Mouse (Mus musculus) liver, embryonic 11.5 days (tissue): ENCODE measurements around the gene Cebpa. TPM values are rescaled to one million over a fixed set of nuclear protein-coding genes. Genes with fewer than 3 reads are reported as not detected.

Experiments used
- ATAC-seq: fragments of 200-750 bp; cut with Nextera tagmentation; replicated peaks from 2 replicates; pipeline ENCODE4 v1.8.0; 2017; ENCODE audit warnings: moderate number of reproducible peaks, mild to moderate bottlenecking, moderate TSS enrichment, moderate library complexity; ENCODE audit not compliant: low FRiP score
- DNase-seq: peaks from one replicate; pipeline ENCODE4 v3.0.0-alpha.2; 2017; ENCODE audit warnings: low spot score
- H3K27ac ChIP-seq: fragments of 300-500 bp; sonication (generic); 2 replicates; pipeline ENCODE4 v1.5.1; 2014; ENCODE audit warnings: mild to moderate bottlenecking, low read depth, low read length, control low read depth
- H3K27me3 ChIP-seq: fragments of 300-500 bp; sonication (generic); replicated peaks from 2 replicates; pipeline ENCODE4 v1.6.1; 2014; ENCODE audit warnings: low read length, mixed read lengths; ENCODE audit not compliant: control insufficient read depth, insufficient read depth
- H3K36me3 ChIP-seq: fragments of 300-500 bp; sonication (generic); 2 replicates; pipeline ENCODE4 v1.6.1; 2014; ENCODE audit warnings: mild to moderate bottlenecking, low read length, moderate library complexity, mixed read lengths; ENCODE audit not compliant: control insufficient read depth, insufficient read depth
- H3K4me1 ChIP-seq: fragments of 300-500 bp; sonication (generic); replicated peaks from 2 replicates; pipeline ENCODE4 v1.6.1; 2014; ENCODE audit warnings: low read length, mixed read lengths; ENCODE audit not compliant: control insufficient read depth, insufficient read depth
- H3K4me2 ChIP-seq: fragments of 300-500 bp; sonication (generic); 2 replicates; pipeline ENCODE4 v1.6.1; 2014; ENCODE audit warnings: mild to moderate bottlenecking, control low read depth, moderate library complexity
- H3K4me3 ChIP-seq: fragments of 300-500 bp; sonication (generic); 2 replicates; pipeline ENCODE4 v1.5.1; 2014; ENCODE audit warnings: low read depth, low read length, control low read depth
- H3K9ac ChIP-seq: fragments of 300-500 bp; sonication (generic); 2 replicates; pipeline ENCODE4 v1.6.1; 2014; ENCODE audit warnings: low read depth, low read length, control low read depth
- H3K9me3 ChIP-seq: fragments of 300-500 bp; sonication (generic); 2 replicates; pipeline ENCODE4 v1.6.1; 2016; ENCODE audit warnings: low read length, inconsistent platforms, mixed read lengths; ENCODE audit not compliant: control insufficient read depth
- WGBS: fragments of 180-500 bp; shearing (Covaris S2); extraction: QIAGEN DNeasy Blood & Tissue Kit; methylation state at CpG from one replicate; pipeline ENCODE4 v1.1.7; 2014; 5-methylcytosine and 5-hydroxymethylcytosine counted together
- polyA plus RNA-seq: library from polyadenylated mRNA; unstranded; fragments of >200 nt; fragmentation: Nextera tagmentation; extraction: Ambion mirVana; gene quantifications from 2 replicates; pipeline ENCODE4 v1.2.1, GENCODE M21; 2014

Cebpa gene
- polyA plus RNA-seq, 1 experiment from 2014 or later, result 8.2 TPM

- Histone ChIP-seq H3K4me2 (no peak overlapping the region), H3K27ac (no peak overlapping the region), H3K27me3 (no peaks in the 10 kb centered on the region), H3K9ac (no peak overlapping the region), H3K4me1 (no peaks in the 10 kb centered on the region), H3K4me3 (no peak overlapping the region), H3K36me3 (no peaks in the 10 kb centered on the region), H3K9me3 (no peaks in the 10 kb centered on the region)
- no peak for ATAC-seq
- 39% methylated on average over 4 of the region's 4 CpGs for WGBS
- DNase-seq, result no peak
Observed at GRCm38 (mm10) chr7:35098777-35099176, 20.3 kb upstream of the Cebpa start.

- WGBS, result 70% methylated on average over 4 of the region's 4 CpGs
- Histone ChIP-seq H3K4me2 (no peak overlapping the region), H3K9ac (no peak overlapping the region), H3K27ac (no peak overlapping the region), H3K36me3 (no peaks in the 10 kb centered on the region), H3K4me1 (no peaks in the 10 kb centered on the region), H3K4me3 (no peak overlapping the region), H3K27me3 (no peaks in the 10 kb centered on the region), H3K9me3 (no peaks in the 10 kb centered on the region)
- ATAC-seq (no peak), DNase-seq (no peak)
Observed at GRCm38 (mm10) chr7:35099528-35099927, 19.6 kb upstream of the Cebpa start.

- Histone ChIP-seq H3K9ac (no peak overlapping the region), H3K27ac (no peak overlapping the region), H3K4me3 (no peak overlapping the region), H3K9me3 (no peaks in the 10 kb centered on the region), H3K4me2 (no peak overlapping the region), H3K4me1 (no peaks in the 10 kb centered on the region; the same call in 1 of the 2 replicates), H3K36me3 (no peaks in the 10 kb centered on the region), H3K27me3 (no peaks in the 10 kb centered on the region)
- no peak for ATAC-seq
- DNase-seq, result no peak
- WGBS, result 65% methylated on average over 7 of the region's 7 CpGs
Observed at GRCm38 (mm10) chr7:35106614-35107013, 12.5 kb upstream of the Cebpa start.

GRCm38 (mm10) chr7:35107630-35108029 is 11.5 kb upstream of the Cebpa start:
- Histone ChIP-seq H3K4me3 (no peak overlapping the region), H3K4me1 (no peaks in the 10 kb centered on the region; the same call in 1 of the 2 replicates), H3K36me3 (no peaks in the 10 kb centered on the region), H3K9me3 (no peaks in the 10 kb centered on the region), H3K27ac (no peak overlapping the region), H3K4me2 (no peak overlapping the region), H3K9ac (no peak overlapping the region), H3K27me3 (no peaks in the 10 kb centered on the region)
- no peak for DNase-seq
- WGBS, result 29% methylated on average over 3 of the region's 3 CpGs
- ATAC-seq, result no peak

- Histone ChIP-seq H3K9ac (no peak overlapping the region), H3K4me1 (no peaks in the 10 kb centered on the region; the same call in 1 of the 2 replicates), H3K27me3 (no peaks in the 10 kb centered on the region), H3K36me3 (no peaks in the 10 kb centered on the region), H3K9me3 (no peaks in the 10 kb centered on the region), H3K4me3 (no peak overlapping the region), H3K27ac (no peak overlapping the region), H3K4me2 (no peak overlapping the region)
- 49% methylated on average over 2 of the region's 2 CpGs for WGBS
- ATAC-seq (no peak), DNase-seq (no peak)
Observed at GRCm38 (mm10) chr7:35108046-35108445, 11.0 kb upstream of the Cebpa start.

- Histone ChIP-seq H3K27me3 (no peaks in the 10 kb centered on the region), H3K36me3 (no peaks in the 10 kb centered on the region), H3K9me3 (no peaks in the 10 kb centered on the region), H3K4me3 (no peak overlapping the region), H3K9ac (no peak overlapping the region), H3K4me2 (no peak overlapping the region), H3K4me1 (no peaks in the 10 kb centered on the region; the same call in 1 of the 2 replicates), H3K27ac (no peak overlapping the region)
- WGBS, result 63% methylated on average over 6 of the region's 6 CpGs
- DNase-seq (no peak), ATAC-seq (no peak)
Observed at GRCm38 (mm10) chr7:35108663-35109062, 10.4 kb upstream of the Cebpa start.

GRCm38 (mm10) chr7:35113136-35113535 is 6.0 kb upstream of the Cebpa start:
- Histone ChIP-seq H3K9me3 (no peaks in the 10 kb centered on the region), H3K36me3 (no peaks in the 10 kb centered on the region), H3K4me1 (no peaks in the 10 kb centered on the region; the same call in 1 of the 2 replicates), H3K4me2 (no peak overlapping the region), H3K27me3 (peaks cover 24% of the 10 kb centered on the region), H3K27ac (no peak overlapping the region), H3K9ac (no peak overlapping the region), H3K4me3 (no peak overlapping the region)
- 44% methylated on average over 4 of the region's 4 CpGs for WGBS
- ATAC-seq, result no peak
- no peak for DNase-seq

- H3K36me3 ChIP-seq, result no peaks in the 10 kb centered on the region
- H3K9ac ChIP-seq, result no peak overlapping the region
- H3K4me1 ChIP-seq, result no peaks in the 10 kb centered on the region; the same call in 1 of the 2 replicates
- DNase-seq (no peak), ATAC-seq (no peak)
- H3K4me2 ChIP-seq, result no peak overlapping the region
- 77% methylated on average over 5 of the region's 5 CpGs for WGBS
- no peaks in the 10 kb centered on the region for H3K9me3 ChIP-seq
- no peak overlapping the region for H3K4me3 ChIP-seq
- no peak overlapping the region for H3K27ac ChIP-seq
- H3K27me3 ChIP-seq, result peaks cover 30% of the 10 kb centered on the region
Observed at GRCm38 (mm10) chr7:35113721-35114120, 5.4 kb upstream of the Cebpa start.

GRCm38 (mm10) chr7:35116524-35116923 is 2.6 kb upstream of the Cebpa start:
- H3K4me3 ChIP-seq, result no peak overlapping the region
- peaks cover 8% of the 10 kb centered on the region for H3K4me1 ChIP-seq
- WGBS, result 39% methylated on average over 3 of the region's 3 CpGs
- H3K27ac ChIP-seq, result peak overlapping the region; percentile 16; the same call in 1 of the 2 replicates
- H3K4me2 ChIP-seq, result no peak overlapping the region
- H3K9me3 ChIP-seq, result no peaks in the 10 kb centered on the region
- H3K9ac ChIP-seq, result no peak overlapping the region
- H3K36me3 ChIP-seq, result no peaks in the 10 kb centered on the region
- H3K27me3 ChIP-seq, result peaks cover 58% of the 10 kb centered on the region
- DNase-seq (no peak), ATAC-seq (0 out of 2 replicates have a peak, but pooled peaks have one; percentile 38)
